Mouse (Mus musculus): ENCODE measurements at regions not wholly inside any gene's neighbourhood (a gene's known extent, or its start where the extent isn't known, plus 50 kb on each side); places are given as distances from the start of the nearest gene placed in this dataset.

DNA sequence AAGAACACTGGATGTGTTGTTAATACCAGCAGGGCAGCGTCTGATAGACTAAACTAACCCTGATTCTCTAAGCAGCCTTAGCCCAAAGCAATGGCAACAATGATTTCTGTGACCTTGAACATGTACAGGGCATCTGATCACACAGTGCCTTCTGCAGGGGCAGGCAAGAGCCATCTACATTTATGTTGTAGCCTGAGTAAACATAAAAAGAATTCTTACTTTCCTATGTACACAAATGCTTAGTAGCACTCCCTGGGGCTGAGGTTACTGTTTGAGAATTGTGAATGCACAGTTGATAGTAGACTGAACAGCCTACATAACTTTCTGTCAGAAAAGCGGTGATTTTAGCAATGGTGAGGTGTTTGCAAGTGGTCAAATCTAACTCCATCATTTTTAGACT, 204.9 kb upstream of the Dusp10 start:
- no peak for TF ChIP-seq EP300 (IDR thresholded peaks at IDR 0.05; ENCODE audit: insufficient read depth, low read depth, low read length)
- TF ChIP-seq CTCF (IDR thresholded peaks at IDR 0.05): no peak
- TF ChIP-seq POLR2A (IDR thresholded peaks at IDR 0.05; ENCODE audit: insufficient read depth, low read depth, low read length): no peak
